Mouse (Mus musculus) neural tube, embryonic 13.5 days (tissue): ENCODE measurements around the gene Kdelc1. TPM values are rescaled to one million over a fixed set of nuclear protein-coding genes. Genes with fewer than 3 reads are reported as not detected.

Experiments used
- polyA plus RNA-seq: library from polyadenylated mRNA; unstranded; fragments of >200 nt; fragmentation: Nextera tagmentation; extraction: Ambion mirVana; gene quantifications from 2 replicates; pipeline ENCODE4 v1.2.1, GENCODE M21; 2015

Gene Kdelc1
- polyA plus RNA-seq, 1 experiment from 2014 or later: 30.0 TPM

Other genes with a start within 250 kb of the Kdelc1 start
- gene Tpp2, start 185.2 kb downstream of the Kdelc1 start, polyA plus RNA-seq: 69.2 and 70.2 TPM in 2 replicates
- gene Mettl21c, start 98.8 kb downstream of the Kdelc1 start, polyA plus RNA-seq: 1.0 and 1.1 TPM in 2 replicates
- 0.06 TPM in 1 of 2 replicates, not detected in the other for gene Gm8251, start 56.9 kb downstream of the Kdelc1 start, polyA plus RNA-seq
- gene Tex30, start 16.4 kb downstream of the Kdelc1 start, polyA plus RNA-seq: 49.1 and 54.1 TPM in 2 replicates
- gene Bivm, start 149 bp upstream of the Kdelc1 start, polyA plus RNA-seq: 31.3 and 32.3 TPM in 2 replicates
- 33.1 and 33.6 TPM in 2 replicates for gene Ercc5, start 28.9 kb upstream of the Kdelc1 start, polyA plus RNA-seq
- gene Mettl21e, start 100.2 kb upstream of the Kdelc1 start, polyA plus RNA-seq: not detected in 2 replicates